Mouse (Mus musculus) spleen, adult 2 months (tissue): ENCODE results near the gene Marcks.

Source experiments
- CTCF ChIP-seq: fragments of 200-500 bp; IDR thresholded peaks from 2 replicates; pipeline ENCODE4 v1.5.1; 2011; ENCODE audit warnings: mild to moderate bottlenecking, inconsistent platforms; ENCODE audit not compliant: insufficient read depth, insufficient read length, insufficient replicate concordance; ENCODE audit errors: extremely low read depth
- POLR2A ChIP-seq: fragments of 200-500 bp; IDR thresholded peaks from 2 replicates; pipeline ENCODE4 v1.6.1; 2011; ENCODE audit warnings: low read depth, low read length, inconsistent platforms

DNA sequence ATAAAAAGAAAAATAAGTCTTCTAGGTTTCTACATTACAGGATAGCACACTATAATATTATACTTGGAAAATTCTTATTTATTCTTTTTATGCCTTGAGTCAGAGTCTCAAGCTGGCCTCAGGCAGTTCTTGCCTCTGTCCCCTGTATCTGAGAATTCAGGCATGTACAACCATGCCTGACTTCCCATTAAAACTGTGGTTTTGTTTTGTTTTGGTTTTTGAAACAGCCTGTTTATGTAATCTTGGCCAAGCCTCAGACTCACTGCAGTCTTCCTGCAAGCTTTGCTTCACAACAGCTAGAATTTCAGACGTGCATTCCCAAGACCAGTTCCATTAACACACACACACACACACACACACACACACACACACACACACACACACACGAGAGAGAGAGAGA lies 16.4 kb upstream of the Marcks start:
- TF ChIP-seq POLR2A (no peak), CTCF (no peak)
